Mouse (Mus musculus): ENCODE data around the gene Ift57. TPM values are rescaled to one million over a fixed set of nuclear protein-coding genes. Genes with fewer than 3 reads are reported as not detected.

Ift57 gene
- total and polyA plus RNA-seq, 2 experiments from 2014 or later, result 11.8 to 19.2 TPM

- H3K4me3 ChIP-seq (ENCODE audit: low read depth, low read length), result no peak overlapping the region
- 86% methylated on average over 9 of the region's 9 CpGs for WGBS
- H3K9me3 ChIP-seq (replicated peaks; ENCODE audit: control insufficient read depth, low read length), result no peaks in the 10 kb centered on the region
- no peak for ATAC-seq (ENCODE audit: insufficient read depth, low read depth)
- H3K9ac ChIP-seq (replicated peaks; ENCODE audit: low read depth, low read length), result no peak overlapping the region
- H3K4me1 ChIP-seq (ENCODE audit: control insufficient read depth, insufficient read depth), result peaks cover 7% of the 10 kb centered on the region
- H3K36me3 ChIP-seq (replicated peaks; ENCODE audit: control insufficient read depth, insufficient read depth, low read length), result no peaks in the 10 kb centered on the region
- H3K27ac ChIP-seq (ENCODE audit: low read depth), result no peak overlapping the region
- DNase-seq (ENCODE audit: low spot score), result no peak
- no peak overlapping the region for H3K4me2 ChIP-seq (ENCODE audit: low read depth, low read length)
- TF ChIP-seq EP300 (IDR thresholded peaks at IDR 0.05; ENCODE audit: low read depth), result no peak
- TF ChIP-seq CTCF (IDR thresholded peaks at IDR 0.05; ENCODE audit: low read depth), result no peak
- no peaks in the 10 kb centered on the region for H3K27me3 ChIP-seq (ENCODE audit: control insufficient read depth, insufficient read depth, low read length)
Observed at GRCm38 (mm10) chr16:49793596-49793995, 94.6 kb downstream of the Ift57 start.

DNA sequence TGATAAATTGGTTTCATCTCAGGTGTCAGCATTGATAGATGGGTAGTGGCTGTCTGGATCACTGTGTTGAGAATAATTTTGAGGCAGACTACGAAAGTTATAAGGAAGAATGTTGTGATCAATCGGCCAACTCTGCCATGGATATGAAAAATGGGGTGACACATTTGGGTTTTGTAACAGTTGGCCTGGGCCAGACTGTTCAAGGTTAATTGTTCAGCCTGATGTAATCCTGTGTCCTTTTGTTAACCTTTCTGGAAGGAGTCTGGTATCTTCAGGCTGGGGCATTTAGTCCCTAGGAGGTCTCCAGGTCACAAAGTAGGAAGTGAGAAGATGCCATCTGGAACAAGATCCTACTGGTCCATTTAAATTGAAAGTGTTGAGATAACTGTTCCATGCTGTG, 97.2 kb downstream of the Ift57 start:
- H3K27me3 ChIP-seq (ENCODE audit: control insufficient read depth, insufficient read depth, low read length), result no peaks in the 10 kb centered on the region
- H3K9me3 ChIP-seq (replicated peaks; ENCODE audit: control insufficient read depth, low read length), result no peaks in the 10 kb centered on the region
- DNase-seq (ENCODE audit: low spot score) (no peak), ATAC-seq (ENCODE audit: insufficient read depth, low read depth) (no peak)
- no peak for TF ChIP-seq CTCF (IDR thresholded peaks at IDR 0.05; ENCODE audit: low read depth)
- no peak for TF ChIP-seq EP300 (IDR thresholded peaks at IDR 0.05; ENCODE audit: low read depth)
- no peaks in the 10 kb centered on the region for H3K36me3 ChIP-seq (replicated peaks; ENCODE audit: control insufficient read depth, insufficient read depth, low read length)
- no peak overlapping the region for H3K27ac ChIP-seq (ENCODE audit: low read depth)
- WGBS, result 93% methylated on average over 2 of the region's 2 CpGs
- no peak overlapping the region for H3K4me3 ChIP-seq (ENCODE audit: low read depth, low read length)
- no peak overlapping the region for H3K9ac ChIP-seq (replicated peaks; ENCODE audit: low read depth, low read length)
- no peak overlapping the region for H3K4me2 ChIP-seq (ENCODE audit: low read depth, low read length)
- peaks cover 7% of the 10 kb centered on the region for H3K4me1 ChIP-seq (ENCODE audit: control insufficient read depth, insufficient read depth)

DNA sequence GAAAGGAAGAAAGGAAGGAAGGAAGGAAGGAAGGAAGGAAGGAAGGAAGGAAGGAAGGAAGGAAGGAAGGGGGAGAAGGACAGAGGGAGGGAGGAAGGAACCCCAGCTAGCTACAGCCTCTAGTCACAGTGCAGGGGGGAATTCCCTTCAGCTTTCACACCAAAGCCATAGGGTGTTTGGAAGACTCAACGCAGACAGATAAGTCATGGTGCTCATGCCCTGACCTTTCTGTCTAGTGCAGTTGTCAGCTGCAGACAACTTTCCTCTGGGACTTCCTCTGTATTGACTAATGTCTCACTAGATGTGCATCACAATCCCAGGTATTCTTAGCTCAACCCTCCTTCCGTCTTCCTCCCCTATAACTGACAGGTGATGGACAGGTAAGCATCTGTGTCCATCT, 97.9 kb downstream of the Ift57 start:
- Histone ChIP-seq H3K36me3 (replicated peaks; ENCODE audit: control insufficient read depth, insufficient read depth, low read length) (no peaks in the 10 kb centered on the region), H3K4me1 (ENCODE audit: control insufficient read depth, insufficient read depth) (peaks cover 7% of the 10 kb centered on the region), H3K4me3 (ENCODE audit: low read depth, low read length) (no peak overlapping the region), H3K27me3 (ENCODE audit: control insufficient read depth, insufficient read depth, low read length) (no peaks in the 10 kb centered on the region), H3K9me3 (replicated peaks; ENCODE audit: control insufficient read depth, low read length) (no peaks in the 10 kb centered on the region), H3K4me2 (ENCODE audit: low read depth, low read length) (no peak overlapping the region), H3K9ac (replicated peaks; ENCODE audit: low read depth, low read length) (no peak overlapping the region), H3K27ac (ENCODE audit: low read depth) (no peak overlapping the region)
- WGBS, result 90% methylated on average over 2 of the region's 2 CpGs
- DNase-seq (ENCODE audit: low spot score) (no peak), ATAC-seq (ENCODE audit: insufficient read depth, low read depth) (no peak)
- no peak for TF ChIP-seq CTCF (IDR thresholded peaks at IDR 0.05; ENCODE audit: low read depth)
- no peak for TF ChIP-seq EP300 (IDR thresholded peaks at IDR 0.05; ENCODE audit: low read depth)

GRCm38 (mm10) chr16:49798790-49799189, 99.8 kb downstream of the Ift57 start:
- TF ChIP-seq CTCF (IDR thresholded peaks at IDR 0.05; ENCODE audit: low read depth), result no peak
- no peak for TF ChIP-seq EP300 (IDR thresholded peaks at IDR 0.05; ENCODE audit: low read depth)
- no peaks in the 10 kb centered on the region for H3K27me3 ChIP-seq (ENCODE audit: control insufficient read depth, insufficient read depth, low read length)
- no peak for DNase-seq (ENCODE audit: low spot score)
- 52% methylated on average over 6 of the region's 6 CpGs for WGBS
- H3K9me3 ChIP-seq (replicated peaks; ENCODE audit: control insufficient read depth, low read length), result no peaks in the 10 kb centered on the region
- H3K4me3 ChIP-seq (ENCODE audit: low read depth, low read length), result no peak overlapping the region
- H3K4me1 ChIP-seq (ENCODE audit: control insufficient read depth, insufficient read depth), result peaks cover 3% of the 10 kb centered on the region; the same call in 1 of the 2 replicates
- no peaks in the 10 kb centered on the region for H3K36me3 ChIP-seq (replicated peaks; ENCODE audit: control insufficient read depth, insufficient read depth, low read length)
- peak overlapping the region; percentile 54; the same call in 1 of the 2 replicates for H3K27ac ChIP-seq (ENCODE audit: low read depth)
- H3K9ac ChIP-seq (replicated peaks; ENCODE audit: low read depth, low read length), result no peak overlapping the region
- no peak for ATAC-seq (ENCODE audit: insufficient read depth, low read depth)
- no peak overlapping the region for H3K4me2 ChIP-seq (ENCODE audit: low read depth, low read length)

- WGBS, result 67% methylated on average over 10 of the region's 10 CpGs
- peak within 1 kb of the TSS; percentile 57; the same call in 1 of the 2 replicates for H3K27ac ChIP-seq (ENCODE audit: low read depth)
- ATAC-seq (ENCODE audit: insufficient read depth, low read depth), result no peak
Observed at GRCm38 (mm10) chr16:49799597-49800561, 100.8 kb downstream of the Ift57 start, which contains the start of gene Cd47. Gene Cd47, plus strand, starts transcription at chr16:49800533.

More at GRCm38 (mm10) chr16:49799597-49800561, 100.8 kb downstream of the Ift57 start, which contains the start of gene Cd47:
- peaks cover 11% of the 10 kb centered on the region for H3K4me1 ChIP-seq (ENCODE audit: control insufficient read depth, insufficient read depth)
- no peaks in the 10 kb centered on the region for H3K27me3 ChIP-seq (ENCODE audit: control insufficient read depth, insufficient read depth, low read length)
- TF ChIP-seq CTCF (IDR thresholded peaks at IDR 0.05; ENCODE audit: low read depth) (no peak), EP300 (IDR thresholded peaks at IDR 0.05; ENCODE audit: low read depth) (peak; percentile 34; the same call in 1 of the 2 replicates)
- H3K9me3 ChIP-seq (replicated peaks; ENCODE audit: control insufficient read depth, low read length), result no peaks in the 10 kb centered on the region
- no peaks in the 10 kb centered on the region for H3K36me3 ChIP-seq (replicated peaks; ENCODE audit: control insufficient read depth, insufficient read depth, low read length)
- DNase-seq (ENCODE audit: low spot score), result no peak
- no peak within 1 kb of the TSS for H3K4me2 ChIP-seq (ENCODE audit: low read depth, low read length)
- no peak within 1 kb of the TSS for H3K4me3 ChIP-seq (ENCODE audit: low read depth, low read length)
- H3K9ac ChIP-seq (replicated peaks; ENCODE audit: low read depth, low read length), result no peak within 1 kb of the TSS

All from heart, postnatal 0 days (tissue).